Comparison of ENCODE assay signal across 14 mouse cellular contexts in the genomic region with DNA sequence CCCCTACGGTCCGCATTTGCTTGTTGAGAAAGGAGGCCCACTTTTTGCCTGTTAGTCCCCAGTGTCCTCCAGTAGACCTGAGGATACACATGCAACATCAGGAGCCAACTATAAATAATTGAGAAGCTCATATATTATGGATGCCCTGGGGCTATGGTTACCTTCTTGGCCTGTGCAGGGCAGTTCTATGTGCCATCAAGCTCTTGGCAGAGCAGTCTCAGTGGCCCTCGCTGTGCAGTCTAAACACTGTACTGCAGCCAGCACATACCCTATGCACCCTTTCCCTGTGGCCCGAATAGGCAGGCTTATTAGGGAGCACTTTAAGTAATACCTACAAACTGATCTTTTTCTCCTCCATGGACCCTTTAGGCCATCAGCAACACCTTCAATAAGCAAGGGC.
DNase-seq lines count a peak whose midpoint lies in the region; ATAC-seq and TF ChIP-seq lines count a peak whose summit lies in the region.
"Had no signal": no experiment of that assay in that cellular context is flagged by ENCODE, and none has a peak within 500 bp of the region (broad histone marks: within the 10 kb centered on the region; RNA-seq: fewer than 3 reads in every experiment).

No protein-coding gene starts in this region.

- no peak overlapping the region for H3K4me2 ChIP-seq in heart, embryonic 11.5 days
- H3K4me2 ChIP-seq in neural tube, embryonic 15.5 days = no peak overlapping the region
- H3K4me2 ChIP-seq: heart, embryonic 15.5 days had no signal

- DNase-seq in cerebellum, adult 2 months = peak; percentile 29 to 48
- no peak for DNase-seq in cerebellum, postnatal 4 days (ENCODE audit: low spot score in 2 of 2)
- peak; percentile 61 for DNase-seq in heart, adult 11 months
- DNase-seq in neural tube, embryonic 10.5 days (ENCODE audit: extremely low spot score, low spot score) = peak; percentile 8
- DNase-seq in left cerebral cortex, adult 2 months (ENCODE audit: extremely low spot score in 1 of 2, low spot score in 2 of 2) = no peak
- no peak for DNase-seq in layer of hippocampus, adult 11-12 months (ENCODE audit: low spot score)
- DNase-seq: adrenal gland, postnatal 25 days; kidney, adult 2 months; kidney, postnatal 4 days; lung, postnatal 14 days; thymus, postnatal 4 days had no signal

- ATAC-seq in heart, embryonic 11.5 days (replicated peaks; ENCODE audit: insufficient number of reproducible peaks, low FRiP score, low TSS enrichment) = no peak
- ATAC-seq in neural tube, embryonic 15.5 days (ENCODE audit: low FRiP score) = no peak

- intact Hi-C loops in left cerebral cortex, adult 2 months (cut with DNase I) = no loop called here

- peaks cover 12% of the 10 kb centered on the region; the same call in 1 of the 2 replicates for H3K4me1 ChIP-seq in cerebellum, adult 2 months (ENCODE audit: control insufficient read depth, insufficient read depth, low read length)
- no peaks in the 10 kb centered on the region for H3K4me1 ChIP-seq in heart, embryonic 11.5 days (ENCODE audit: control insufficient read depth, insufficient read depth, low read length)
- H3K4me1 ChIP-seq in neural tube, embryonic 15.5 days = no peaks in the 10 kb centered on the region

- WGBS in cerebellum, adult 2 months = 64% methylated on average over 4 of the region's 4 CpGs
- WGBS in heart, embryonic 11.5 days (ENCODE audit: insufficient replicate concordance) = 94% methylated on average over 4 of the region's 4 CpGs
- WGBS in neural tube, embryonic 15.5 days = 73% methylated on average over 4 of the region's 4 CpGs

- no peaks in the 10 kb centered on the region for H3K36me3 ChIP-seq in heart, embryonic 11.5 days (ENCODE audit: control insufficient read depth, insufficient read depth, low read length)
- no peaks in the 10 kb centered on the region for H3K36me3 ChIP-seq in neural tube, embryonic 15.5 days
- H3K36me3 ChIP-seq: heart, embryonic 15.5 days had no signal

- H3K9me3 ChIP-seq in heart, embryonic 11.5 days (replicated peaks; ENCODE audit: control insufficient read depth, low read length) = no peaks in the 10 kb centered on the region
- H3K9me3 ChIP-seq in neural tube, embryonic 15.5 days (replicated peaks) = no peaks in the 10 kb centered on the region
- H3K9me3 ChIP-seq: heart, embryonic 15.5 days had no signal

- no peak overlapping the region for H3K27ac ChIP-seq in cerebellum, adult 2 months (ENCODE audit: insufficient read depth, low read length)
- no peak overlapping the region for H3K27ac ChIP-seq in heart, embryonic 11.5 days (ENCODE audit: low read depth, low read length)
- H3K27ac ChIP-seq in neural tube, embryonic 15.5 days (replicated peaks) = no peak overlapping the region
- no peak overlapping the region for H3K27ac ChIP-seq in left cerebral cortex, adult 2 months
- H3K27ac ChIP-seq: heart, embryonic 15.5 days had no signal

- TF ChIP-seq CTCF in cerebellum, adult 2 months (IDR thresholded peaks at IDR 0.05; ENCODE audit: borderline replicate concordance, insufficient read depth, low read depth, low read length) = no peak
- TF ChIP-seq CTCF in left cerebral cortex, adult 2 months (IDR thresholded peaks at IDR 0.05) = no peak

- TF ChIP-seq POLR2A in cerebellum, adult 2 months (IDR thresholded peaks at IDR 0.05; ENCODE audit: borderline replicate concordance, insufficient read depth, low read length) = no peak

- no peak overlapping the region for H3K4me3 ChIP-seq in cerebellum, adult 2 months (replicated peaks; ENCODE audit: insufficient read depth, low read depth, low read length)
- H3K4me3 ChIP-seq in heart, embryonic 11.5 days (ENCODE audit: low read depth, low read length) = no peak overlapping the region
- no peak overlapping the region for H3K4me3 ChIP-seq in neural tube, embryonic 15.5 days (replicated peaks)
- no peak overlapping the region for H3K4me3 ChIP-seq in left cerebral cortex, adult 2 months
- H3K4me3 ChIP-seq: heart, embryonic 15.5 days had no signal

- no peaks in the 10 kb centered on the region for H3K27me3 ChIP-seq in cerebellum, adult 2 months (ENCODE audit: control insufficient read depth, insufficient read depth, low read length)
- no peaks in the 10 kb centered on the region for H3K27me3 ChIP-seq in heart, embryonic 11.5 days (ENCODE audit: control insufficient read depth, insufficient read depth, low read length)
- H3K27me3 ChIP-seq in neural tube, embryonic 15.5 days (replicated peaks) = no peaks in the 10 kb centered on the region
- H3K27me3 ChIP-seq: heart, embryonic 15.5 days had no signal

- H3K9ac ChIP-seq in heart, embryonic 11.5 days (ENCODE audit: low read depth, low read length) = no peak overlapping the region
- no peak overlapping the region for H3K9ac ChIP-seq in neural tube, embryonic 15.5 days (replicated peaks)
- H3K9ac ChIP-seq: heart, embryonic 15.5 days had no signal

Comparison
In these comparisons a context has a peak if more than half of its experiments do, and no peak if none do; other contexts are left out.
1. DNase-seq: peak in cerebellum, adult 2 months (2 of 2), heart, adult 11 months (single experiment) and neural tube, embryonic 10.5 days (single experiment); none in cerebellum, postnatal 4 days (0 of 2), left cerebral cortex, adult 2 months (0 of 2) and layer of hippocampus, adult 11-12 months (single experiment).